Mouse (Mus musculus) c-Kit-positive CD71-positive TER-119-negative erythroid progenitor cells, embryonic 14.5 days (primary cell): ENCODE results near the gene Enho.

Source experiments
- DNase-seq: peaks from one replicate; pipeline ENCODE4 v3.0.0-alpha.2; 2013; ENCODE audit warnings: low read depth

Gene Enho

DNA sequence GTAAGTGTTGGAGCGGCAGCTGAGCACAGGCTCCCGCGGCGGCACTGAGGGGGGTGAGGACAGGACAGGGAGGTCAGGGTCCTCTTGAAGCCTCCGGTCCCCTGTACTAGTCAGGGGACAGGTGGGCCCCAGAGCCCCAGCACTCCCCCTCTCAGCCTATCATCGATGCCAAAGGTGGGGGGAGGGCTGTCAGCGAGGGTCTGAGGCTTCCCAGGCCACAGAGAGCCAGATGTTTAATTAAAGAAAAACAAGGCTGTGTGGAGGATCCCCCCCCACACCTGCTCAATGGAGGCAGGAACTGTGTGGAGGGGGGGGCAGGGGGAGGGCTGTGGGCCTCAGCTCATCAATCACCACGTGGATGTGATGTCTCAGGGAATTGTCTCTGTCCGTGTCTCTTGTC lies 23.5 kb upstream of the Enho start:
- no peak for DNase-seq

DNA sequence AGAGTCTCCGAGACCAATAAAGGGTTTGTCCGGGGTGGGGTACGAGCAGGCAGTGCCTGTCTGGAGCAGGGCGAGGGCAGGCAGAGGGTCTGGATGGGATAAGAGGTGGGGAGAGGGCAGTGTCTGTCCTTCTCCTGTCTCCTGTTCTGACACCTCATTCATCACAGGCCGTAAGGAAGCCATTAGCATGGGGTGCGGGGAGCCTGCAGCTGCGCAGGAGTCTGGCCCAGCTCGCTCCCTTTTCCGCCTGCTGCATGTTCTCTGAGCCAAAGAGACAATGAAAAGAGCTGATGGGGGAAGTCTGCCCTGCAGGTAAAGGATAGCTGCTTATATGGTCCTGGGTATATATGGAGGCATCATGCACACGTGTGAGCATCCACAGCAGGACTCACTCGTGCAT lies 22.6 kb upstream of the Enho start:
- no peak for DNase-seq

DNA sequence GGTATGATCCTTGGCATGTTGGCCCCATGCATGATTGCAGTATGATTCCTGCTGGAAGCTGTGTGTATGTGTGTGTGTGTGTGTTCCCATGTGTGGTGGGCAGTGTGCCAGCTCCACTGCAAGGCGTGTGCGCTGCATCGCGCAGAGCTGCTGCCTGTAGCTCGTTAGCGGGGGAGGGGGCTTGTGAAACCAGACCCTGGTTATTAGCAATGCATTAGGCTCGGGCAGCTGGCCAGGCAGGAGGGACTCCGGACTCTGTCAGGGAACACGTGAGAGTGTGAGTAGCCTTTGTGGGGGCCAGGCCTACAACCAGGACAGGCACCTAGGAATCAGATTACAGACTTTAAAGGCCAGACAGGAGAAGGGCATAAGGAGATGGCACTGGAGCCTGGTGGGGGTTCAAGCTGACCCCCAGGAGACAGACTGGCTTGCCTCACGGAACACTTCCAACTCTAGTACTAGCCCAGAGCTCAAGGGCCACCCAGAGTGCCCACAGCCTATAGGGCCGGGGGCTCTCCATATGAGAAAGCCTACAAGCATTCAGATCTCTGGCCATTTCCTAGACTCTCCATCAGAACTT lies 20.8 kb upstream of the Enho start:
- no peak for DNase-seq

DNA sequence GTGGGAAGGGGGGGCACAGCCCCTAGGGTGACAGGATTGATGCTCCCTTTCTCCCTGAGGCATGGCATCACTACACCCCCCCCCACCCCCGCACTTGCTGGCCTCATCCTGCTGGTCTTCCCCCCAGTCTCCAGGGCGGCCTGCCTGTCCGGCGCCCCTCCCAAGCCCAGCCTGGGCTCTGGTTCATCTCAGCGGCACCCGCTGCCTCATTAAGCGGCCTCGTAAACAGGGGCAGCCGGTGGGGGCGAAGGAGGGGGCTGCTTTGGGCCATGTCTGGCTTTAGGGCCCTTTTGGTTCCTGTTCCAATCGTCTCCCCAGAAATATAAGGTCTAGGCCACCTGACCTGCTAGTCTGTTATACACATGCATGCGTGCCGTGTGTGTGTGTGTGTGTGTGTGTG lies 19.4 kb upstream of the Enho start:
- no peak for DNase-seq

DNA sequence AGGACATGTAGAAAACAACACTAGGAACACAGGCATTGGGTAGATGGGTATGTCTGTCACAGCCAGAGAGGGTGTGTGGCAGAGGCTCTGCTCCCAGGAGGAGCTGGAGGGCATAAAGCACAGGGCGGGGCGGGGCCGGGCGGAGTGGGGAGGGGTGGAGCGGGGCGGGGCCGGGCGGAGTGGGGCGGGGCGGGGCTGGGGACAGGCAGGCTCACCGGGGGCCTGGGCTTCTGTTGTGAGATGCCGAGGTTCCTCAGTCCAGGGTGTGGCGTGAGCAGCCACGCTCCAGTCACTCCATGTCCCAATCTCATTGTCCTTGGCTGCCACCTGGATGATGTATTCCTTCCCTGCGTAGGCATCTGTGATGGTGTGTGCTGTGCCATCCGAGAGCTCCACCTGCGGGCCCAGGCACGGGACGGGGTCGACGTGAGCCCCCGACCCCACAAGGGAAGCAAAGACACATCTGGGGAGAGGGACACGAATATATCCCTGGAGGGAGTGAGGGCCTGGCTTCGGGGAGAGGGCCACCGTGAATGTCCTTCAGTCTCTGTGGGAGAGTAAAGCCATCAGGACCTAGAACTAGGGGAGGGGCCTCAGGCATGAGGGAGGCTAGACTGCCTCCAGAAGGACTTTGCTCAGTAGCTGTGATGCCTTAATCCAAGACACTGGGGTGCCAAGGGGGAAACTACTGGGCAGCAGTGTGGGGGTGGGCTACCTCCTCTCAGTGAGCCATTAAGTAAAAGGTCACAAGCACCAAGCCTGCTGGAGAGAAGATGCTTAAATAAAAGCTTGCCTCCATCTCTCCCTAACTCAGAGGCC lies 18.7 kb upstream of the Enho start:
- DNase-seq, result no peak

DNA sequence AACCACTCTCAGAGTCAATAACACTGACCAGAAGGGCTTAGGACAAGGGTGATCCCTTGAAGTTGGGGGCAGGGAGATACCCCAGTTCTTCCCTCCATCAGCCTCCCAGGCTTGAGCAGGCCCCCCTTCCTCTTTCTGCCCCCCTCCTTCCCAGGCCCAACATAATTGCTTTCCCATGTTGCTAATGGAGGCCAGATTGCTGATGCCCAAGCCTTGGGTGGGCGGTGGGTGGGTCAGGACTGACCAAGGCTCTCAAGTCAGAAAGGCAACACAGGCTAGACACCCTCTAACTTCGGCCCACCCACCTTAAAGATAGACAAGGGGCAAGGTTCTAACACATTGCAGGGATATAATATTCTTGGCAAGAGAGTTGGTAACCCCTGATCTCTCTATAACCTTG lies 15.4 kb upstream of the Enho start:
- DNase-seq, result no peak

DNA sequence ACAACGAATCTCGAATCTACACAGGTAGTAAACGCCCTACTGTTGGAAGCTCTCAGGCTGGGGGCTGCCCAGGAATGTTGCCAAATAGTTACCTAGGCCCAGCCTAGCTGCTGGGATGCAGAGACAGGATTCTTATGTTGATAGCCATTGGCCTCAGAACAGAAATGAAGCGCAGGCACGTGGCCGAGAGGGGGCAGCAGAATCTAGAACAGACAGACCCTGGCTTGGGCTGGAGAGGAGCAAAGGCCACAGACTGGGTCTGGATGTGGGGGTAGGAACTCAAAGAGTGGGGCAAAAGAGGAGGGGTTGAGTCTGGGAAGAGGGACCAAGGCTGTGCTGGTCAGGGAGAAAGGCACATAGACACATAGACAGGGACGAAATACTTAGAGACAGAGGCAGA lies 14.1 kb upstream of the Enho start:
- DNase-seq, result no peak

DNA sequence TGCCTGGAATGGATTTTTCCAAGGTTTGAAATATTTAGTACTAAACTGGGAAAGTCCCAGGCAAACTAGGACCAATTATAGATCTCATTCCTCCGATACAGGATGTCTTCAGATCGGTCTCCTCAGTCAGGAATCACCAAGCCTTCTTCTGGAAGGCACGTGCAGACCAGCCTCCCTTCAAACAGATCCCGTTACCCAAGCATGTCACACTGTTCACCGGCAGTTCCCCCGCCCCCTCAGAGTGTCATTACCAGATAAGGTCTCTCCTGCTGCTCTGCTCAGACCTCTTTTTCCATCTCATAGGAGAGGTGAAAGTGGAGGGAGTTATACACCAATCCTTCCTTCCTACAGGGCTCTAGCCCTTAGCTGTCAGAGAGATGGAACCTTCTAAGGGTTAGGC lies 13.6 kb upstream of the Enho start:
- DNase-seq, result no peak

DNA sequence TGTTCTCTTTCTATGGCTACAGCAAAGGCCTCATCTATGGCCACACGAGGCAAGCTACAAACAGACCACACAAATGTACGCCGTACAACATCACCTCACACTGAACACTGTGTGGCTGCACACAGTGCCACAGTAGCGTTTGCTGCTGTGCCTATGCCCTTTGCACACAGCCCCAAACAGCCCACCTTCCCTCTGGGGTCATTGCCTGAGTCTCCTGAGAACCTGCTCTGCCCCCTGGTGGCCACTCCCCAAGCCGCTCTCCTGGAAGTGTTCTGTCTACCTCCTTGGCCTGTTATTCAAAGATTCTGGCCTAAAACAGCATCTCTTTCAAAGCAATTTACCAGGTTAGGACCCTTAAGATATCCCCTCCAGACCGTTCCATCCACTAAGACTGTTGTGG lies 13.2 kb upstream of the Enho start:
- no peak for DNase-seq

DNA sequence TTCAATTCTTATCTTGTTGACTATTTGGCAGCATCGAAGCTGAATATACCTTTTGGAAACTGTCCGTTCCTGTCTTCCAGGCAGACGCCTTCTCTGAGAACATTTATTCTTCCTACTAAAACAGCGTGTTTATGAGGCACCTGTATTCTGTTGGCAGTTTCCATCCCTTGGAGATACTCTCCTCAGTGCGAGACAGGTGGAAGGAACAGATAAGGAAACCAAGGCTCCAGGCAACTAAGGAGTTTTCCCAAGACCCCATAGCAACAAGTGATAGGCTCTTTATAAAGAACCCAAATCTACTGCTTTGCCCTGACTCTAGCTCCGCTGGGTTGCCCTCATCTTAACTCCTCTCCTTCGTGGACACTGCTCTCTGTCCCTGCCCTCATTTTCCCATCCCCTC lies 8.5 kb upstream of the Enho start:
- no peak for DNase-seq

DNA sequence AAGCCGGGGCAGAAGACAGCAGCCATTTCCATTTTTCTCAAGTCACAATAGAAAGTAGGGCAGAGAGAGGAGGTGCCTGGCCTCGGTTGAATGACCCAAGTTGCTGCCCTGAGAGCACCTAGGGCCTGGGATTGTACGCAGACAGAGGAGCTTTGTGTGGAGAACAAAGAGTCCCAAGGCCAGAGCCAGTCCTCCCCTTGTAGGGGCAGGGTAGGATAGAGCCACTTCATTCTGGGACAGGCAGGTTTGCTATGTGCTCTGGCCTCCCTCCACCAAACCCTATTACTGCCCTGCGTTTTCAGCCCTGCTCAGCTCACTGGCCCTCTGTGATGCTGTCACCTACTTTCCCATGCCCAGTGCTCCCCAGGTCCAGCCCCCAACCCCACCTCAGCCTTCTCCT lies 8.0 kb upstream of the Enho start:
- no peak for DNase-seq

DNA sequence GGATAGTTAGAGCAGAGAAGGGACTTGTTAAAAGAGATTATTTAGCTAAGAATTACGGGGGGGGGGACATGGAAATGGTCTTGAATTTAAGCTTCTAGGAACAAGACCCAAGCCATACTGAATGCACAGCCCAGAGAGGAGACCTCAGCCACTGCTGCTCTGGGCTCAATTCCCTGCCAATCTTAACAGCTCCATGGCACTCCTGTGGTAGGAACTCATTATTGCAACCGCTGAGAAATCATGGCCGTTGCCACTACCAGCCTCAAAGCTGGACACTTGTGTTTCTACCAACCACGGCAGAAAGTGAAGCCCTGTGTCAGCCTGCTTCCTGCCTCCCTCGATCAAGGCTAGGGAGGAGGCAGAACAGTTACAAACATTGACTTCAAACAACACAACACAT lies 5.4 kb upstream of the Enho start:
- DNase-seq, result no peak

DNA sequence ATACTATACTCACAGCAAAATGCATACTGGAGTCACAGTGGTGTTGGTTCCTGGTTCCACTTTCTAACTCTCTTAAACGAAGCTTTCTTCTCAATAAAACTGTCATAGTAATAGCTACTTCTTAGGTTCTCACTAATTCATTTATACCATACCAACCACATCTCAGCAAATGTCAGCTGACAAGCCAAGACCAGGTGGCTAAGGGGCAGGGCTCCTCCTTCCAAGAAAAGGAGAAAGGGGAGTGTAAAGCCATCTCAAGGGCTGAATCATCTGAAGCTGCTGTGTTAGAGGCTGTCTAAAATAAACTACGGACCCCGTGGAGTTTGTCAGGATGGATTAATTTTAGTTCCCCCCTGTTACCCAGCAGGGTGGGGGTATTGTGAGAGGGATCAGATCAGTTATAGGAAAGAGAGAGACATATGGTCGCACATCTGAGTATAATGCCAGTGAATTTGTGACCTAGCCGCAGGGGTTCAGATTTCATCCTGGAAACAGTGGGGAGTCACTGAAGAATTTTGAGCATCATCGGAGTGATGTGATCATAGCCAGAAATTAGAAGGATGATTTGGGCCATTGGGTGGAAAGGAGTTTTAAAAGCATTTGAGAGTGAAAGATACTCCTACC lies 1.2 kb upstream of the Enho start:
- no peak for DNase-seq

DNA sequence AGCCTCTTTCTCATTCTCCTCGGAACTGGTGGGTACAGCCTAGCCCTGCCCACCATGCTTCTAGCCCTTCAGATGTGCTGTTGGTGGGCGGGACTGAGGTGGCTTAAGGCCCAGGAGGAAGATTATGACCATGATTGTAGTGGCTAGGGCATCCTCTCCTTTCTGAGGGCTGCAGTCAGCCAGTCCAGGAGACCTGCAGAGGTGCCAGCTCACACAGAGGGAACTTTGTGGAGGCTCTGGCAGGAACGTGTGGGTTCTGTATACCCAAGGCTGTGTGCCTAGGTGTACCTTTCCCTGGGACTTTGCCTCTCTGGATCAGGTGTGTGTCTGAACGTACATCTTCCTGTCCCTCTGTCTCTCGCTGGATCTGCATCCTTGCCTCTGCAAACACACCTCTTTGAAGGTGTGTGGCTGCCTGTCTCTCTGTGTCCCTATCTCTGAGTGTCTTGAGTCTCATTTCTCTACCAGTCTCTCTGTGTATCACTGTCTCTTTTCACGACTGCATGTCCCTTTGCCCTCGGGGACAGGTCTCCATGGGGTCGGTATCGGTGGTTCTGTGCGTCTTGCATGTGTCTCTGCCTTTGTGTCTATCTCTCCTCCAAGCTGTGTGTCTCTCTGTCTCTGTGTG lies 796 bp downstream of the Enho start:
- DNase-seq, result no peak

DNA sequence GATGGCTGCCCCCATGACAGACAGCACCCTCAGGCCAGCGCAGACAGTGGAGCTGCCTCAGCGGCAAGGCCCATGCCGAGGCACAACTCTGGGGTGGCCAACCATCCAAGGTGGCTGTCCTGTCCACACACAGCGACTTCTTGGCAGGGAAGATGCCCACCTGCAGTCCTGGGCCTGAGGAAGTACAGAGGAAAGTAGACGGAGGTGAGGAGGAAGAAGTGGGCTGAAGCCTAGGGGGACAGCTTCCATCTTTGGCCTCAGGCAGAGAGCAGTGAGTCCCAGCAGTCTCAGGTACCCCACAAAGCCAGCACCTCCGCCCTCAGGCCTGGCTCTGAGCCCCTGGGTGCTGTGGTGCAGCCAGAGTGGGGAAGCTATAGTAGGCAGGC lies 1.3 kb downstream of the Enho start:
- DNase-seq, result no peak

DNA sequence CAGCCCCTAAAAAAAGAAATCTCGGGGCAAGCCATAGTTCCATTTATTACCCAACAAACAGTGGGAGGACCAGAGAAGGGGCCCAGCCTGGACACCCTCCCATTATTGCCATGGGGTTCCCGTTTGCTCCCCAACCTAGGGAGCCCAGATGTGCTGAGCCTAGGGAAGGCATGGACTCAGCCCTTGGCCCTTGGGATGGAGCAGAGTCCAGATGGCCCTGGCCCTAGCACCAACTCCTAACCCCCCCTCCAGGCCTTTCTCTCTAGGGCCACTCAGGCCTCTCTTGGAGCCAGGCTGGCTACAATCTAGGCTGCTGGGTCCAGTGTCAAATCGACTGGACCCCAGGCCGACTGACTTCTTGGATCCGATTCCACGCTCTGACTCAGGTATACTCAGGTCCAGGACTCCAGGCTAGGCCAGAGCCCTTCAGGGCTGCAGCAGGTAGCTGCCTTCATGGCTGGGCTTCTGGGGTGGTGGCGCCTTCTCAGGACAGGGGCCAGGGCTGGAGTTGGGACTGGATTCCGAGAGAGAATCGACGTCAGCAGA lies 1.9 kb downstream of the Enho start:
- DNase-seq, result no peak

DNA sequence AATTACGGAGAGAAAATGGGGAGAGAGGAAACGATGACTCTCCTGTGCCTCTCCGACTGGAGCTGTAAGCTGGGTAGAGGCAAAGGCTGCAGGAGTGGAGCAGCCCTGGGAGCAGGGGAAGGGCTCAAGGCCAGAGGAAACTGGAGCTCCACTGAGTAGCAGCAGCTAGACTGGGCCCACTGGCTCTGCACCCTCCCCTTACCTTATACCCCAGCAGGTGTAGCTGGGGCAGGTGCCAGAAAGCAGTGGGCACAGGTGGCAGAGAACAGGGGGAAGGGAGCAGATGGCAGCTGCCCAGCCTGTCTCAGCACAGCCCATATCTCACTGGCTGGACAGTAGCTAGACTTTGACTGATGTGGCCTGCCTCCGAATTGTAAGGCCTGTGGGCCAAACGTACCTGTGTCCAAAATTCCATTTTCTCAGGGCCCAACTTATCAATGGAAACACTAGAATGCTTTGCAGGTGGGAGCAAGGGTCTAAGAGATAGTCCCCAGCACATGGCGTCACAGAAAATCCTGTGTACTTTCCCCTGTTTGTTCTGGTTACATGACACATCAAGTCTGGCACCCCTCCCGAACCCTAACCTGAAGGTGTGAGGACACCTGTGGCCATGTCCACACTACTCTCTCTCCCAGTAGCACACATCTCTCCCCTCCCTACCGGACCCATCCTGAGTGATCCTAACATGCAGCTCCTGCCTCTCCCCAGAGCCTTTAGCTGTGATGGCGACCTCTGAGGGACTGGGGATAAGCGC lies 3.1 kb downstream of the Enho start:
- DNase-seq, result no peak

DNA sequence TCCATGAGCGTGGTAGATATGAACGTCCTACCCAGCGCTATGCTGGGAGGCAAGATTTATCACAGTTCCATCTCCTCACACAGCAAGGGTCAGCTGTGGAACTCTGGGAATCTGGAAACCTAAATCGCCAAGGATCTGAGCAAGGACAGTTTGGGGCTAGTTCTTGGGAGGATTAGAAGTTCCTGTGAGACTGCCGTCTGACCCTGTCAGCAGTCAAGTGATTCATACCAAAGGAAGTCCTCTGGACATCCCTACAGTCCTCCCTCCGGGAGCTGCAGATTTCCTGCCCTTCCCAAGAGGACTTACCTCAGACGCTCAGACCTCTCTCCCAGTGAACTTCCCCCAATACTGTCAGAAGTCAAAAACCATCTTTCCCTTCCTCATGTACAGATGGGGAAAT lies 3.8 kb downstream of the Enho start:
- no peak for DNase-seq

DNA sequence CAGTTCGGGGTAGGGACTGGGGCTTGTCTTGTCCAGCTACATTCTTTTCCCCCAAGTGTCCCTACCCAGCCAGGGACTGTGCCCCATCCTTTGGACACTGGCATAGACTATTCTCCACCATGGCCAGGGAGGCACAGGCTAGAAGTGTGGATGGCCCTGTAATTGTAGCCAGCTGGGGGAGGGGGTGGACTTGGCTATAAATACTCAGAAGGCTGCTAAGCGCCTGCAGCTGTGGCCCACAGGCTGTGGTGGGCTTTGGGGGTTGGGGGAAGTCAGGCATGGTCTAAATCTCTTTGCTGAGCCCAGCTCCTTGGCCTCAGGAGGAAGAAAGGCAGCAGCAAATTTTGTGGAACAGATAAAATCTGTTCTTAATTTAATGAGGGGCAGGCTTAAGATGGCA lies 4.2 kb downstream of the Enho start:
- no peak for DNase-seq

DNA sequence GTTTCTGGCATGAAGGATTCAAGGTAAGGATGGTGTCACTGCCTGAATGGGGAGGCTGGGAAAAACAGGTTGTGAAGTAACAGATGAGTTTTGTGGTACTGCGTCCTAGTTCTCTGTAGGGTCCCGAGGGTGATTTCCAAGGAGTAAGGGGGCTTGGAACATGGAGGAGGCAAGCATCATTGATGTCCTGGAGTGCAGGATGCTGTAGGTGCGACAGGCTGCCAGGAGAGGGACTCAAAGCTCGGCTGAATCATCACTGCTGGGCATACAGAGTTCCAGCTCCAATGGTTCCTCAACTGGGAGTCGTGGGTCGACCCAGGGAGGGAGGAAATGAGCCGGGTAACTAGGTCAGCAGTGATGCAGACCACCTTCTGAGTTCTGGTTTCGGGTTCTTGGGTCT lies 4.9 kb downstream of the Enho start:
- no peak for DNase-seq

DNA sequence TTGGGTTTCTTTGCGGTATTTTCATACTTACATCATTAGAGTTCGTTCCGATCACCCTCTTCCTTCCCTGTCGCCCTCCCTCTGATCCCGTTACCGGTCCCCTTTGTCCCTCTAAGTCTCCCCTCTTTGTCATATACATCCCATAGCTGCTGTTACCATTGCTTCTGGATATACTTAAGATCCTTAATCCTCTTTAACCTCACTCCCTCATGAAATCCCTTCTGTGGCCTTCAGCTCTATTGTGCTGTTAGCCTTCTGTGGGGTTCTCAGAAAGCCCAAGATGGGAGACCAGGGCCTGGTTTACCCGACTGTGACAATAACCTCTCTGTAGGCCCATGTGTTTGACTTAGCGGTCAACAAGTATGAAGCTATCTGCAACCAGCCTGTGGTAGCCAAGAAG lies 5.5 kb downstream of the Enho start:
- DNase-seq, result no peak

DNA sequence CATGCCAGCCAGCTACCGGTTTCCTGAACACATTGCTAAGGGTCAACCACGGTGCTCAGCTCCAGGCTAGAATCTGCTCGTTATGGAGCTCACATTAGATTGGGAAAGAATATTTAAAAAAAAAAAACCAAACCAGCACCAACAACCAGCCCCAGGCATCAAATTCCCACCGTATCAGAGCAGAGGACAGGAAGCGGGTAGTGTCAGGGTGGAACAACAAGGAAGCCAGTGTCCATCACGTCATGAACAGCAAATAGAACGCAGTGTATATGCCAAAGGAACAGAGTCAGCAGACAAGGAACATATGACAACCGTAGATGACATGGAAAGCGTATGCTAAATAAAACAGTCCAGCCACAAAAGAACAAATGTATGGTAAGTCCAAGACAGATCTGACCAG lies 7.1 kb downstream of the Enho start:
- no peak for DNase-seq
